Mouse (Mus musculus) intestine, embryonic 14.5 days (tissue): ENCODE data around the gene Polr2a. TPM values are rescaled to one million over a fixed set of nuclear protein-coding genes. Genes with fewer than 3 reads are reported as not detected.

Experiments
- ATAC-seq: fragments of 200-750 bp; cut with Nextera tagmentation; replicated peaks from 2 replicates; pipeline ENCODE4 v1.8.0; 2017; ENCODE audit warnings: low read depth, moderate number of reproducible peaks, moderate TSS enrichment, moderate library complexity; ENCODE audit not compliant: low FRiP score, low TSS enrichment
- DNase-seq: peaks from one replicate; pipeline ENCODE4 v3.0.0-alpha.2; 2018; ENCODE audit warnings: low spot score
- H3K27ac ChIP-seq: fragments of 300-500 bp; sonication (generic); 2 replicates; pipeline ENCODE4 v1.5.1; 2014; ENCODE audit warnings: low read depth, mild to moderate bottlenecking, control low read depth
- H3K27me3 ChIP-seq: fragments of 300-500 bp; sonication (generic); replicated peaks from 2 replicates; pipeline ENCODE4 v1.6.1; 2014; ENCODE audit warnings: low read length, control low read depth; ENCODE audit not compliant: control insufficient read depth, insufficient read depth
- H3K36me3 ChIP-seq: fragments of 300-500 bp; sonication (generic); 2 replicates; pipeline ENCODE4 v1.6.1; 2014; ENCODE audit warnings: low read length, control low read depth; ENCODE audit not compliant: control insufficient read depth, insufficient read depth
- H3K4me1 ChIP-seq: fragments of 300-500 bp; sonication (generic); replicated peaks from 2 replicates; pipeline ENCODE4 v1.6.1; 2014; ENCODE audit warnings: low read length, control low read depth, mixed read lengths; ENCODE audit not compliant: control insufficient read depth, insufficient read depth
- H3K4me2 ChIP-seq: fragments of 300-500 bp; sonication (generic); 2 replicates; pipeline ENCODE4 v1.6.1; 2014; ENCODE audit warnings: low read length
- H3K4me3 ChIP-seq: fragments of 300-500 bp; sonication (generic); 2 replicates; pipeline ENCODE4 v1.5.1; 2014; ENCODE audit warnings: low read depth, low read length, control low read depth, mixed read lengths
- H3K9ac ChIP-seq: fragments of 300-500 bp; sonication (generic); 2 replicates; pipeline ENCODE4 v1.6.1; 2014; ENCODE audit warnings: mild to moderate bottlenecking, low read length
- H3K9me3 ChIP-seq: fragments of 300-500 bp; sonication (generic); 2 replicates; pipeline ENCODE4 v1.6.1; 2016; ENCODE audit warnings: low read length, control low read depth; ENCODE audit not compliant: control insufficient read depth
- WGBS: fragments of 180-500 bp; shearing (Covaris S2); extraction: QIAGEN DNeasy Blood & Tissue Kit; methylation state at CpG from one replicate; pipeline ENCODE4 v1.1.7; 2014; 5-methylcytosine and 5-hydroxymethylcytosine counted together
- polyA plus RNA-seq: library from polyadenylated mRNA; unstranded; fragments of >200 nt; fragmentation: Nextera tagmentation; extraction: Ambion mirVana; gene quantifications from 2 replicates; pipeline ENCODE4 v1.2.1, GENCODE M21; 2014

The Polr2a gene
- polyA plus RNA-seq, 1 experiment from 2014 or later = 38.7 TPM

DNA sequence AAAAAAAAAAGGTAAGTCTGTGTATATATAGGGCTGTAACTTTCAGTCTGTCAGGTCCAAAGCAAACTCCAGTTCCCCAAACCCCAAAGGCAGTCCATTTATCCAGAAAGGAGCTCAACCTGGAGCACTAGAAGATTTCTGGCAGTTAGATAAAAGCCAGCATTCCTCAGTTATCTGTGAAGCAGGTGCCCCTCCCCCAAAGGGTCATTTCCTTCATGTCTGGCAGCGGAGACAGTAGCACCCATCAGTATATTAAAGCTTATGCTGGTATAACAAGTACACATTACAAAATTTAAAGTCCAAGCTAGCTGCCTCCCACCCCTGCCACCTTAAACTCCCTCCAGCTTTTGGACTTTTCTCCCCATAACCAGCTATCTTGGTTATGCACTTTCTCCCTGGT, 58.8 kb downstream of the Polr2a start:
- Histone ChIP-seq H3K27ac (no peak overlapping the region), H3K27me3 (no peaks in the 10 kb centered on the region), H3K9me3 (0 out of 2 replicates have a peak, but pooled peaks cover 3% of the 10 kb centered on the region), H3K9ac (no peak overlapping the region), H3K4me2 (no peak overlapping the region), H3K4me1 (no peaks in the 10 kb centered on the region), H3K36me3 (no peaks in the 10 kb centered on the region), H3K4me3 (no peak overlapping the region)
- DNase-seq = no peak
- ATAC-seq = no peak
- 11% methylated on average over 1 of the region's 1 CpGs for WGBS

DNA sequence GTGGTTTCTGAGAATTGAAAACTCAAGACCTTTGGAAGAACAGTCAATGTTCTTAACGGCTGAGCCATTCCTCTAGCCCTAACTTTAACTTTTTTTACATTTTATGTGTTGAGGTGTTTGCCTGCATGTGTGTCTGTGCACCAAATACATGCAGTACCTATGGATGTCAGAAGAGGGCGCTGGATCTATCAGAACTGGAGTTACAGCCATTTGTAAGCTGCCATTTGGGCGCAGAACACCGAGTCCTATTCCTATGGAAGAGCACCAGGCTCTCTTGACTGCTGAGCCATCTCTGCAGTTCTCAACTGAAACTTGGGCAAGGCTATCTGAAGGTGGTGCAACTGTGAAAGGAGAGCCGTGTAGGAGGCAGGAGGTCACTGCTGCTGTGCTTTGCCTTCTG, 59.9 kb downstream of the Polr2a start:
- no peaks in the 10 kb centered on the region for H3K27me3 ChIP-seq
- no peak overlapping the region for H3K4me3 ChIP-seq
- no peak overlapping the region for H3K27ac ChIP-seq
- no peaks in the 10 kb centered on the region for H3K36me3 ChIP-seq
- H3K9me3 ChIP-seq = 0 out of 2 replicates have a peak, but pooled peaks cover 3% of the 10 kb centered on the region
- DNase-seq (no peak), ATAC-seq (no peak)
- no peaks in the 10 kb centered on the region for H3K4me1 ChIP-seq
- H3K4me2 ChIP-seq = no peak overlapping the region
- 72% methylated on average over 5 of the region's 5 CpGs for WGBS
- H3K9ac ChIP-seq = no peak overlapping the region

DNA sequence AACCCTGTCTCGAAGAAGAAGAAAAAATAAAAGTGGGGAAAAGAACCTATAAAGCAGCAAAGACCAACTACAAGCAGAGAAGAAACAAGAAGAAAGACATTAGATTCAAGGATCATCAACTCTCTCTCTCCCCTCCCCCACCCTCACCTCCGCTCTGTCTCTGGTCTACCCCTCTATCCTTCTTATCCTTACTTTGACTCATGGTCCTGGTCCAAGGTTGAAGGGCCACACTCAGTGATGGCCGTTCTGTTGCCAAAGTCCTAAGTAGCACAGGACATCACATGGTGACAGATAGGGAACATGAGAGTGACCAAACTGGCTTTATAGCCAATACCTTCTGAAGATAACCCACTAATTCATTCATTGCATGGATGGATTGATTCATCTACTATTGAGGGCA, 61.0 kb downstream of the Polr2a start:
- Histone ChIP-seq H3K9me3 (0 out of 2 replicates have a peak, but pooled peaks cover 3% of the 10 kb centered on the region), H3K27ac (no peak overlapping the region)
- ATAC-seq = no peak

DNA sequence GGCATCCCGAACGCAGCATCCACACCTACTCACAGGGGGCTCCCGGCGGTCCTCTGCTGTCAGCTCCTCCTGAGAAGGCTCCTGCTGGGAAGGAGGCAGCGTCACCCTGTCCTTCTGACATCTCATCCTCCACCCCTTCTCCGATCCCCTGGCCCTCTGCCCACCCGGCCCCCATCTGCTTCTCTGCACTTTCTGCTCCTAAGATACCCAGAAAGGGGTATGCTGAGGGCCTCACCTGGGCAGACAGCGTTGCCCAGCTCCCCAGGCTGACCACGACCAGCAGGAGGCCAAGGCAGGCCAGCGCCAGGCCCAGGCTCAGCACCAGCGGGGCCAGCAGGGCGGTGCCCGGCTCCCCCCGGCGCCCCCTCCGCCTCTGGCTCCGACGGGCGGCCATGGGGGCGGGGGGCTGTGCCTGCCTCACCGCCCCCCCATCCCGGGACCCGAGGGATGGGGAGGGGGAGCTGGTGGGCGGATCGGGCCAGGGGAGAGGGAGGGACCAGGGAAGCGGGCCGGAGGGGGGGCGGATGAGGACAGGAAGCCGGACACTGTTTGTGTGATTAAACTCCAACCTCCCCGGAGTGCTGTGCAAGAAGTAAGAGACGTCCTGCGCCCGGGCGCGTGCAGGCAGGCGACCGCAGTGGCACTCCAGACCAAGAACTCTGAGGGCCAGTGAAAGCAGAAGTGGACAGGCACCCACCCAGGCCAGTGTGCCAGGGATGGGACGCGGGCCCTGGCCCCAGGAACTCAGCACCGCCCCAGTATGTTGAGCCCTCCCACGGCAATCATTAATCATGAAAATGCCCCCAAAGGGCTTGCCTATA, 62.9 kb downstream of the Polr2a start, which contains the start of the genes Tnfsf12 and Tnfsfm13:
Gene Tnfsf12, minus strand, starts transcription at position 489 of the 821 bp plus-strand sequence.
Gene Tnfsfm13, minus strand, starts transcription at position 738 of the 821 bp plus-strand sequence.
- Histone ChIP-seq H3K36me3 (no peaks in the 10 kb centered on the region), H3K4me2 (peak within 1 kb of the TSS; percentile 79), H3K9me3 (0 out of 2 replicates have a peak, but pooled peaks cover 3% of the 10 kb centered on the region), H3K4me1 (no peaks in the 10 kb centered on the region), H3K27me3 (no peaks in the 10 kb centered on the region), H3K27ac (peak within 1 kb of the TSS; percentile 57), H3K4me3 (peak within 1 kb of the TSS; percentile 54), H3K9ac (peak within 1 kb of the TSS; percentile 59)
- under 1% methylated on average over 29 of the region's 41 CpGs for WGBS
- DNase-seq (peak; percentile 78), ATAC-seq (peak; percentile 69)

More for the DNA sequence above, 61.0 kb downstream of the Polr2a start:
- H3K27me3 ChIP-seq = no peaks in the 10 kb centered on the region
- H3K9ac ChIP-seq = no peak overlapping the region
- H3K4me1 ChIP-seq = no peaks in the 10 kb centered on the region
- no peaks in the 10 kb centered on the region for H3K36me3 ChIP-seq
- H3K4me2 ChIP-seq = no peak overlapping the region
- WGBS = 85% methylated on average over 3 of the region's 3 CpGs
- no peak overlapping the region for H3K4me3 ChIP-seq
- DNase-seq = no peak

DNA sequence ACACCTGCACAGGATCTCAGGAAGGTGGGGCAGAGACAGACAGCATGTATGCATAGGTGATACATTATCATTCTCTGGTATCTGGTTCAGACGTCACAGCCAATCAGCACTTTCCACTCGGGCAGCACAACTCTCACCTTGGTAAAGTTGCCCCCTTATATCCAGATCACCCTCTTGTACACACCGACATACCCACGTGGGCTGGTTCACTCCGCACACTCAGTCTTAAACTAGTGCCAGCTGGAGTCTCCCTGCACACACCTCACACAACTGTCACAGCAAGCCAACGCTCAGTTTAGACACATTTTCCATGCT, 63.4 kb downstream of the Polr2a start:
- Histone ChIP-seq H3K27ac (peak overlapping the region; percentile 57; the same call in 1 of the 2 replicates), H3K9ac (peak overlapping the region; percentile 59), H3K4me1 (no peaks in the 10 kb centered on the region), H3K4me2 (peak overlapping the region; percentile 79), H3K36me3 (no peaks in the 10 kb centered on the region), H3K27me3 (no peaks in the 10 kb centered on the region), H3K9me3 (0 out of 2 replicates have a peak, but pooled peaks cover 3% of the 10 kb centered on the region), H3K4me3 (peak overlapping the region; percentile 54)
- no peak for DNase-seq
- no peak for ATAC-seq
- WGBS = 23% methylated on average over 6 of the region's 6 CpGs

DNA sequence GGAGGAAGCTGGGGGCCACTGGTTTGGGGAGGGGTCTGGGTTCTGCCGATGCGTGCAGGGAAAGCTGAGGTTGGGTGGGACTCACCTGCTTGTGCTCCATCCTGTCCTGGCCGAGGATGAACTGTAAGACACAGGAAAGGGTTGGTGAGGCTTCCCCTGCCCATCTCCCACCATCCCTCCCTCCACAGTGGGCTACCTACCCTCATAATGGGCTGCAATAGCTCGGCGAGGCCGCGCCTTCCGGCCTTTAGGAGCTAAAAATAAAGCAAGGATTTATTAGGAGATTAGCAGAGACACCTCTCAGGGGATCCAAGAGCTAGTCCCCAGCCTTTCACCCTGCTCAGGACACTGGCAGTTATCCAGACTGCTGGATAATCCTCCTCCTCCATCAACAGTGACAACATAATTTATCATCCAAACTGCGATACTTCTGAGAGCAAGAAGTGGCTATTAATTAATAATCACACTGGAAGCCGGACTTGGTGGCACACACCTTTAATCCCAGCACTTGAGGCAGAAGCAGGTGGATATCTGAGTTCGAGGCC, 64.9 kb downstream of the Polr2a start:
- Histone ChIP-seq H3K4me2 (no peak overlapping the region), H3K4me1 (no peaks in the 10 kb centered on the region), H3K9me3 (0 out of 2 replicates have a peak, but pooled peaks cover under 1% of the 10 kb centered on the region), H3K4me3 (no peak overlapping the region), H3K27me3 (no peaks in the 10 kb centered on the region), H3K36me3 (no peaks in the 10 kb centered on the region), H3K9ac (no peak overlapping the region), H3K27ac (no peak overlapping the region)
- DNase-seq (no peak), ATAC-seq (no peak)
- 58% methylated on average over 11 of the region's 11 CpGs for WGBS

DNA sequence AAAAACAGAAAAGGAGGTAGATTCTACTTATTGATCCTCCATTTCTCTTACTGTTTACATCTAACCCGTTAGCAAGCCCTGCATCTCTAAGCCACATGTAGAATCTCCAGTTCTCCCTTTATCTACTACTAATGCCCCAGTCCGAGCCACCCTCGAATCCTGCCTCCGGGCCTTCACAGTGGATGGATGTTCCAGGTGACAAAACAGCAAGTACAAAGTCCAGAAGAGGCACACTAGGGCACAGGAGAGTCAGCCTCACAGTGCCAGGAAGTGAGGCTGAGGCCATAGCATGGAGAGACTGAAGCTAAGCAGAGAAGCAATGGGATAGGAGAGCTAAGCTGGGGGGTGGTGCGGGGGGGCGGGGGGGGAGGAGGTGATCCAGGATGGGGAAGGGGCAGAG, 65.6 kb downstream of the Polr2a start:
- Histone ChIP-seq H3K9ac (no peak overlapping the region), H3K27ac (no peak overlapping the region), H3K4me2 (no peak overlapping the region), H3K9me3 (no peaks in the 10 kb centered on the region), H3K4me1 (no peaks in the 10 kb centered on the region), H3K36me3 (no peaks in the 10 kb centered on the region), H3K27me3 (no peaks in the 10 kb centered on the region), H3K4me3 (no peak overlapping the region)
- DNase-seq = no peak
- no peak for ATAC-seq
- 74% methylated on average over 6 of the region's 6 CpGs for WGBS

DNA sequence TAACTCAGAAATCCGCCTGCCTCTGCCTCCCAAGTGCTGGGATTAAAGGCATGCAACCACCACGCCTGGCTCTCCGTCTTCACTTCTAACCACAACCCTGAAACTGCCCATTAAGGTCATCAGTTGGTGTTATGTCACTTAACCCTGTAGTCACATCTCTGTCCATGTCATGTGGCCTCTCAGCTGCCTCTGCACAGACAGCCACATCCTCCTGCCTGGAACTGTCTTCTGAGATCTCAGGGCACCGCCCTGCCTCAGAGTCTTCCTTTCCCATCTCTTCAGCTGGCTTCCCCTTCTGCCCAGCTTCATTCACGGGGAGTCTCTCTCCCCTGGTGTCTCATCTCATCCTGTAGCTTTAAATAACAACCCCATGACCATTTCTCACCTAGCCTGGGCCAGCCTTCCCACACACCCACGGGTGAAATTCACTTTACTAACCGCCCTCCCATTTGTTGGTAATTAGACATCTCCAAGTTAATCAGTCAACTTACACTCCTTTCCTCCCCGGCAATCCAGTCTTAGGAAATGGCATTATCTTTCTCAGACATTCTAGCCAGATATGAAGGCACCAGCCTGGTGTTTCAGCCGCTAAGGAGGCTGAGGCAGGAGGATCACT, 66.1 kb downstream of the Polr2a start:
- ATAC-seq (no peak), DNase-seq (no peak)
- Histone ChIP-seq H3K27me3 (no peaks in the 10 kb centered on the region), H3K4me1 (no peaks in the 10 kb centered on the region), H3K4me3 (no peak overlapping the region), H3K9me3 (no peaks in the 10 kb centered on the region), H3K9ac (no peak overlapping the region), H3K36me3 (no peaks in the 10 kb centered on the region), H3K4me2 (no peak overlapping the region), H3K27ac (no peak overlapping the region)
- 73% methylated on average over 9 of the region's 9 CpGs for WGBS
